Mouse (Mus musculus): Measurements from ENCODE around the gene Wdr62. TPM values are rescaled to one million over a fixed set of nuclear protein-coding genes. Genes with fewer than 3 reads are reported as not detected.

Wdr62 gene
- polyA plus RNA-seq, 2 experiments, result 8.8 to 22.9 TPM

GRCm38 (mm10) chr7:30310136-30310535 is 29.9 kb upstream of the Wdr62 start:
- peaks cover 38% of the 10 kb centered on the region for H3K36me3 ChIP-seq (ENCODE audit: control insufficient read depth, insufficient read depth, low read length)
- WGBS, result 84% methylated on average over 12 of the region's 12 CpGs
- no peak overlapping the region for H3K4me3 ChIP-seq (replicated peaks; ENCODE audit: low read length)

GRCm38 (mm10) chr7:30309395-30310129 is 29.3 kb upstream of the Wdr62 start:
- Histone ChIP-seq H3K4me1 (ENCODE audit: control insufficient read depth, insufficient read depth, low read length) (peaks cover 5% of the 10 kb centered on the region), H3K4me3 (replicated peaks; ENCODE audit: low read length) (peak overlapping the region; percentile 61), H3K27ac (replicated peaks; ENCODE audit: low read depth, low read length) (no peak overlapping the region), H3K9me3 (ENCODE audit: control insufficient read depth, low read length) (no peaks in the 10 kb centered on the region), H3K36me3 (ENCODE audit: control insufficient read depth, insufficient read depth, low read length) (peaks cover 38% of the 10 kb centered on the region), H3K9ac (ENCODE audit: low read depth, low read length, severe bottlenecking) (peak overlapping the region; percentile 61), H3K4me2 (replicated peaks; ENCODE audit: low read depth, low read length, severe bottlenecking) (peak overlapping the region; percentile 80), H3K27me3 (ENCODE audit: control insufficient read depth, insufficient read depth, low read length) (no peaks in the 10 kb centered on the region)
- ATAC-seq (ENCODE audit: low FRiP score, low read depth) (no peak), DNase-seq (ENCODE audit: low spot score) (no peak)
- WGBS, result 63% methylated on average over 15 of the region's 15 CpGs
- TF ChIP-seq POLR2A (IDR thresholded peaks at IDR 0.05; ENCODE audit: borderline replicate concordance, extremely low read depth, insufficient read depth, insufficient read length), result no peak

More at GRCm38 (mm10) chr7:30310136-30310535, 29.9 kb upstream of the Wdr62 start:
- Histone ChIP-seq H3K9ac (ENCODE audit: low read depth, low read length, severe bottlenecking) (no peak overlapping the region), H3K4me1 (ENCODE audit: control insufficient read depth, insufficient read depth, low read length) (peaks cover 7% of the 10 kb centered on the region), H3K9me3 (ENCODE audit: control insufficient read depth, low read length) (no peaks in the 10 kb centered on the region), H3K4me2 (replicated peaks; ENCODE audit: low read depth, low read length, severe bottlenecking) (no peak overlapping the region), H3K27me3 (ENCODE audit: control insufficient read depth, insufficient read depth, low read length) (no peaks in the 10 kb centered on the region), H3K27ac (replicated peaks; ENCODE audit: low read depth, low read length) (no peak overlapping the region)
- TF ChIP-seq POLR2A (IDR thresholded peaks at IDR 0.05; ENCODE audit: borderline replicate concordance, extremely low read depth, insufficient read depth, insufficient read length), result no peak
- DNase-seq (ENCODE audit: low spot score), result no peak
- no peak for ATAC-seq (ENCODE audit: low FRiP score, low read depth)

- Histone ChIP-seq H3K4me1 (ENCODE audit: control insufficient read depth, insufficient read depth, low read length) (peaks cover 5% of the 10 kb centered on the region), H3K9me3 (ENCODE audit: control insufficient read depth, low read length) (no peaks in the 10 kb centered on the region), H3K9ac (ENCODE audit: low read depth, low read length, severe bottlenecking) (peak within 1 kb of the TSS; percentile 61), H3K4me3 (replicated peaks; ENCODE audit: low read length) (peak within 1 kb of the TSS; percentile 61), H3K27ac (replicated peaks; ENCODE audit: low read depth, low read length) (no peak within 1 kb of the TSS), H3K4me2 (replicated peaks; ENCODE audit: low read depth, low read length, severe bottlenecking) (peak within 1 kb of the TSS; percentile 80), H3K36me3 (ENCODE audit: control insufficient read depth, insufficient read depth, low read length) (peaks cover 45% of the 10 kb centered on the region), H3K27me3 (ENCODE audit: control insufficient read depth, insufficient read depth, low read length) (no peaks in the 10 kb centered on the region)
- 3% methylated on average over 27 of the region's 27 CpGs for WGBS
- TF ChIP-seq POLR2A (IDR thresholded peaks at IDR 0.05; ENCODE audit: borderline replicate concordance, extremely low read depth, insufficient read depth, insufficient read length), result no peak
- ATAC-seq (ENCODE audit: low FRiP score, low read depth) (peak; percentile 99), DNase-seq (ENCODE audit: low spot score) (peak; percentile 97)
These were observed 28.1 kb upstream of the Wdr62 start, which contains the start of gene Alkbh6 for GRCm38 (mm10) chr7:30308076-30309005. Alkbh6 (plus strand) TSS chr7:30308717.

DNA sequence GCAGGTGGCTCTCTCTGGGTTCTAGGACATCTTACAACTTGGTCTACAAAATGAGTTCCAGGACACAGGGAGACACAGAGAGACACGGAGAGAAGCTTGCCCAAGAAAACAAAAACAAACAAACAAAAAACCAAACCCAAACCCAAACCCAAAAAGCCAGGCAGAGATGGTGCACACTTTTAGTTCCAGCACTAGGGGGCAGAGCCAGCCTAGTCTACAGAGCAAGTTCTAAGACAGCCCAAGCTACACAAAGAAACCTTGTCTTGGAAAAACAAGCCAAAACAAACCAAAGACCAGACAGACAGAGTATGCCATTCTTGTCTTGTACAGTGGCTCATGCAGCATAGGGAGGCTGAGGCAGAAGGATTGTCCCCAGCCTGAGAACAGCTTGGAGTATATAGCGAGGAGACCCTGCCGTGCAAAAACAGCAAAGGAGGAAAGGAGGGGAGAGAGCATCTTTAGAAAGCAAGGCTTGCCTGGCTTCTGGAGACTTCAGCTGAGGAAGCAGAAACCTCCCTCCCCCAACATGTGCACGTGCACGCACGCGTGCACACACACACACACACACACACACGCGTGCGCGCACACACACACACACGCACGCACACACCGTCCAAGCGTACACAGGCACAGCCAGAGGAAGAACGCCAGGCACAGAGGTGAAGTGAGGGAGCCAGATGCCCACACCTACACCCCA is 26.0 kb upstream of the Wdr62 start:
- no peak for DNase-seq (ENCODE audit: low spot score)

GRCm38 (mm10) chr7:30300914-30301313 is 20.7 kb upstream of the Wdr62 start:
- H3K36me3 ChIP-seq (ENCODE audit: control insufficient read depth, insufficient read depth, low read length), result peaks cover 82% of the 10 kb centered on the region
- ATAC-seq (ENCODE audit: low FRiP score, low read depth) (no peak), DNase-seq (ENCODE audit: low spot score) (no peak)

More for the DNA sequence above, 26.0 kb upstream of the Wdr62 start:
- no peak overlapping the region for H3K4me3 ChIP-seq (replicated peaks; ENCODE audit: low read length)
- 90% methylated on average over 16 of the region's 16 CpGs for WGBS
- H3K27me3 ChIP-seq (ENCODE audit: control insufficient read depth, insufficient read depth, low read length), result no peaks in the 10 kb centered on the region
- peaks cover 5% of the 10 kb centered on the region for H3K4me1 ChIP-seq (ENCODE audit: control insufficient read depth, insufficient read depth, low read length)
- ATAC-seq (ENCODE audit: low FRiP score, low read depth), result no peak
- no peaks in the 10 kb centered on the region for H3K9me3 ChIP-seq (ENCODE audit: control insufficient read depth, low read length)
- H3K9ac ChIP-seq (ENCODE audit: low read depth, low read length, severe bottlenecking), result no peak overlapping the region
- H3K27ac ChIP-seq (replicated peaks; ENCODE audit: low read depth, low read length), result no peak overlapping the region
- no peak for TF ChIP-seq POLR2A (IDR thresholded peaks at IDR 0.05; ENCODE audit: borderline replicate concordance, extremely low read depth, insufficient read depth, insufficient read length)
- peaks cover 53% of the 10 kb centered on the region for H3K36me3 ChIP-seq (ENCODE audit: control insufficient read depth, insufficient read depth, low read length)
- no peak overlapping the region for H3K4me2 ChIP-seq (replicated peaks; ENCODE audit: low read depth, low read length, severe bottlenecking)

More at GRCm38 (mm10) chr7:30300914-30301313, 20.7 kb upstream of the Wdr62 start:
- Histone ChIP-seq H3K4me1 (ENCODE audit: control insufficient read depth, insufficient read depth, low read length) (no peaks in the 10 kb centered on the region), H3K9me3 (ENCODE audit: control insufficient read depth, low read length) (no peaks in the 10 kb centered on the region), H3K27me3 (ENCODE audit: control insufficient read depth, insufficient read depth, low read length) (no peaks in the 10 kb centered on the region), H3K9ac (ENCODE audit: low read depth, low read length, severe bottlenecking) (no peak overlapping the region), H3K4me2 (replicated peaks; ENCODE audit: low read depth, low read length, severe bottlenecking) (no peak overlapping the region), H3K27ac (replicated peaks; ENCODE audit: low read depth, low read length) (no peak overlapping the region), H3K4me3 (replicated peaks; ENCODE audit: low read length) (no peak overlapping the region)
- no peak for TF ChIP-seq POLR2A (IDR thresholded peaks at IDR 0.05; ENCODE audit: borderline replicate concordance, extremely low read depth, insufficient read depth, insufficient read length)
- WGBS, result 48% methylated on average over 3 of the region's 3 CpGs
